Mouse (Mus musculus): ENCODE data around the gene Wfikkn2. TPM values are rescaled to one million over a fixed set of nuclear protein-coding genes. Genes with fewer than 3 reads are reported as not detected.
A peak's percentile ranks its signal among the peaks of the same experiment; 100 is the strongest.

Gene Wfikkn2
- polyA plus RNA-seq, 1 experiment from 2014 or later: 1.2 TPM

DNA sequence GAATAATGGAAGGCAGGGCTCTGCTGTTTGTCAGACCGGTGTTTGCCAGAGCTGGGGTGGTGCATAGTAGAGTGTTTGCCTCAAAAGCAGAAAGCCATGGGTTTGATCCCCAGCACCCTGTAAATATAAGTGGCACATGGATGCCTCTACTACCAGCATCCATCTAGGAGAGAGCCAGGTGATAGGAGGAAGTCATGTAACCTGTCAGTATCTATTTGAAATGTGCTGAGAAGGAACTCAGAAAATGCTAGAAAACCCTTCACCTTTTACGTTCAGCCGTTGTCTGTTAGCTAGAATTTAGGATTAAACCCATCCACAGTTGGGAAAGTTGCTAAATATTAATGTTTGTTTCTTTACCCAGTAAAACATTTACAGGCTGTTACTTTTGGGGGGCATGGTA lies 30.2 kb downstream of the Wfikkn2 start:
- peaks cover 5% of the 10 kb centered on the region; the same call in 1 of the 2 replicates for H3K4me1 ChIP-seq (ENCODE audit: control insufficient read depth, insufficient read depth, low read length)
- H3K9ac ChIP-seq (ENCODE audit: low read depth, low read length): no peak overlapping the region
- H3K4me3 ChIP-seq (ENCODE audit: low read length): no peak overlapping the region
- 91% methylated on average over 3 of the region's 3 CpGs for WGBS
- H3K9me3 ChIP-seq (ENCODE audit: control insufficient read depth, low read length): no peaks in the 10 kb centered on the region
- no peak overlapping the region for H3K4me2 ChIP-seq (replicated peaks; ENCODE audit: low read depth, low read length)
- no peaks in the 10 kb centered on the region for H3K27me3 ChIP-seq (ENCODE audit: control insufficient read depth, insufficient read depth, low read length)
- H3K27ac ChIP-seq (ENCODE audit: low read depth, low read length): no peak overlapping the region
- no peak for ATAC-seq (ENCODE audit: low FRiP score, low TSS enrichment)
- peaks cover 13% of the 10 kb centered on the region for H3K36me3 ChIP-seq (ENCODE audit: control insufficient read depth, insufficient read depth, low read length)

DNA sequence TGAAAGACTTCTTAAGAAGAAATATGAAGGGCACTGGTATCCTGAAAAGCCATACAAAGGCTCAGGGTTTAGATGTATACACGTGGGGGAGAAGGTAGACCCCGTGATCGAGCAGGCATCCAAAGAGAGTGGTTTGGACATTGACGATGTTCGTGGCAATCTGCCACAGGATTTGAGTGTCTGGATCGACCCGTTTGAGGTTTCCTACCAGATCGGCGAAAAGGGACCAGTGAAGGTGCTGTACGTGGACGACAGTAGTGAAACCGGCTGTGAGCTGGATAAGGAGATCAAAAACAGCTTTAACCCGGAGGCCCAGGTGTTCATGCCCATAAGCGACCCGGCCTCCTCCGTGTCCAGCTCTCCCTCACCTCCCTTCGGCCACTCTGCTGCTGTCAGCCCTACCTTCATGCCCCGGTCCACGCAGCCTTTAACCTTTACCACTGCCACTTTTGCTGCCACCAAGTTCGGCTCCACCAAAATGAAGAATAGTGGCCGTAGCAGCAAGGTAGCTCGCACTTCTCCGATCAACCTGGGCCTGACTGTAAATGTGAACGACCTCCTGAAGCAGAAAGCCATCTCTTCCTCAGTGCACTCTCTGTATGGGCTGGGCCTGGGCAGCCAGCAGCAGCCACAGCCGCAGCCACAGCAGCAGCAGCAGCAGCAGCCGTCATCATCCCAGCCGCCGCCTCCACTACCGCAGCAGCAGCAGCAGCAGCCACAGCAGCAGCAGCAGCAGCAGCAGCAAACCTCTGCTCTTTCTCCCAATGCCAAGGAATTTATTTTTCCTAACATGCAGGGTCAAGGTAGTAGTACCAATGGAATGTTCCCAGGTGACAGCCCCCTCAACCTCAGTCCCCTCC lies 31.8 kb downstream of the Wfikkn2 start:
- H3K4me2 ChIP-seq (replicated peaks; ENCODE audit: low read depth, low read length): peak overlapping the region; percentile 45; the same call in 1 of the 2 replicates

DNA sequence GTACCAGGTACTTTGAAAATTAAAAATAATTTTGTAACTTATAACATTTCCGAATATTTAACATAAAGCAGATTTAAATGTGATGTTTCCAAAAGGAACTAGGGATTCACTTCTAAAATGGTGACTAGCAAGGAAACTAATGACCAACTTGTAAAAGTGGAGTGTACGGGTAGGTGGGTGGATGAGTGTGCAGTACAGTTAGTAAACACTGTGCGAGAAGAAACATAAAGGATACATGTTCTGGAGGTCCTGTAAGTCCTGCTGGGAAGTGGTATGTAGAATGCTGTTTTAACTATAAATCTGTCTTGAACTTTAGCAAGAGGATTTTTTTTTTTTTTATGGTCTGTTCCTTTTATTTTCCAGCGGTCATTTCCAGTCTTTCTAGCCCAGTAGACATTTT lies 32.8 kb downstream of the Wfikkn2 start:
- no peaks in the 10 kb centered on the region for H3K27me3 ChIP-seq (ENCODE audit: control insufficient read depth, insufficient read depth, low read length)
- 30% methylated on average over 4 of the region's 4 CpGs for WGBS
- peaks cover 13% of the 10 kb centered on the region for H3K36me3 ChIP-seq (ENCODE audit: control insufficient read depth, insufficient read depth, low read length)
- H3K27ac ChIP-seq (ENCODE audit: low read depth, low read length): no peak overlapping the region
- peak overlapping the region; percentile 9; the same call in 1 of the 2 replicates for H3K9ac ChIP-seq (ENCODE audit: low read depth, low read length)
- peaks cover 5% of the 10 kb centered on the region; the same call in 1 of the 2 replicates for H3K4me1 ChIP-seq (ENCODE audit: control insufficient read depth, insufficient read depth, low read length)
- ATAC-seq (ENCODE audit: low FRiP score, low TSS enrichment): no peak
- peak overlapping the region; percentile 45 for H3K4me2 ChIP-seq (replicated peaks; ENCODE audit: low read depth, low read length)
- peak overlapping the region; percentile 94 for H3K4me3 ChIP-seq (ENCODE audit: low read length)
- no peaks in the 10 kb centered on the region for H3K9me3 ChIP-seq (ENCODE audit: control insufficient read depth, low read length)

More for the DNA sequence above, 31.8 kb downstream of the Wfikkn2 start:
- Histone ChIP-seq H3K27ac (ENCODE audit: low read depth, low read length) (0 out of 2 replicates have a peak overlapping the region, but pooled peaks have one; percentile 24), H3K4me3 (ENCODE audit: low read length) (peak overlapping the region; percentile 94; the same call in 1 of the 2 replicates), H3K36me3 (ENCODE audit: control insufficient read depth, insufficient read depth, low read length) (peaks cover 13% of the 10 kb centered on the region), H3K27me3 (ENCODE audit: control insufficient read depth, insufficient read depth, low read length) (no peaks in the 10 kb centered on the region), H3K4me1 (ENCODE audit: control insufficient read depth, insufficient read depth, low read length) (peaks cover 5% of the 10 kb centered on the region; the same call in 1 of the 2 replicates), H3K9me3 (ENCODE audit: control insufficient read depth, low read length) (no peaks in the 10 kb centered on the region), H3K9ac (ENCODE audit: low read depth, low read length) (peak overlapping the region; percentile 28; the same call in 1 of the 2 replicates)
- no peak for ATAC-seq (ENCODE audit: low FRiP score, low TSS enrichment)
- WGBS: 74% methylated on average over 29 of the region's 29 CpGs

DNA sequence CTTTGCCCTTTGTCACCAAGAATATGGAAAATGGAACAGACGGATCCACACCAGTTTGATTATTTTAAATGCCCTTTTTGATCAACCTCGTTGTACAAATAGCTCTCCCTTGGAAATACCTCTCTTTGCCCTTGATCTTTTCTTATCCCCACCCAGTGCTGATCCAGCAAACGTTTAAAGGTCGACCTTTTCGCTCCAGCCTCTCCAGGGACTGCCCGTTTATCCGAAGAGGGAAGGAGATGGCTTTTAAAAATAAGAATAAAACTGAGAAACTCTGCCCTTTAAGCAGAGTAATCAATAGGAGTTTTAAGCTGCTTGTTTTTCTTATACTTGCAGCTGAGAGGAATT lies 33.3 kb downstream of the Wfikkn2 start:
- ATAC-seq (ENCODE audit: low FRiP score, low TSS enrichment): no peak

DNA sequence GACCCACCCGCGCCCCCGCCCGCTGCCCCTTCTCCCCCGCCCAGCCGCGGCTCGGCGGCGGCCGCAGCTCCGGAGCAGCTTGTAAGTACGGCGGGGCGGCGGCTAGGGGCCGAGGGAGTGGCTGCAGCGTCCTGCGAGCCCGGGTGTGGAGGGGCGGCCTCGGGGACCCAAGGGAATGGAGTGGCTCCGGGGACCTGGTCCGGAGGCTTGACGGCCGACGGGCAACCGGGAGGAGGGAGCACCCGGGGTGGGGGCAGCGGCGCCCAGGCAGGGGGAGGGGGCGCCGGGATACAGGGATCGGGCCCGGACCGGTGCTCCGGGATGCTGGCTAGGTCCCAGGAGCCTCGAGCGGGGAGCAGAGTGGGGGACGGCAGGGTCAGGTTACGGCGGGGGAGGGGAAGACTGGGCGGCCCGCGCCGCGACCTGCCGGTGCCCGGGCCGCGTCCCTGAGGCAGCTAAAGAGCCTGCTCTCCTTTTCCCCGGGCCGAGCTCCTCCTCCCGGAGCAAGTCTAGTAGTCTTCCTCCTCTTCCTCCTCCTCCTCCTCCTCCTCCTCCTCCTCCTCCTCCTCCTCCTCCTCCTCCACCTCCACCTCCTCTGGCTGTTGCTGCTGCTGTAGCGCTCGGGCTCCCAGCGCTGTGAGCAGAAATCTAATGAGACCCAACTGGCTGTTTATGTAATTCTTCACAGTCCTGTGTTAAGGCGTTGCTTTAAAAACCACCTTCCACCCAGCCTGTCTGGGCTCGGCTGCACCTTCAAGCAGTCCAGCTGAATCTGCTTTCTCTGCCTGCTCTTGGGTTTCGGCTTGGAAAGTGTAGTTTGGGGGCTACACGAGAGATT lies 33.9 kb downstream of the Wfikkn2 start:
- no peaks in the 10 kb centered on the region for H3K9me3 ChIP-seq (ENCODE audit: control insufficient read depth, low read length)
- H3K4me2 ChIP-seq (replicated peaks; ENCODE audit: low read depth, low read length): peak overlapping the region; percentile 45
- peak overlapping the region; percentile 94 for H3K4me3 ChIP-seq (ENCODE audit: low read length)
- H3K27me3 ChIP-seq (ENCODE audit: control insufficient read depth, insufficient read depth, low read length): no peaks in the 10 kb centered on the region
- peak overlapping the region; percentile 98 for H3K27ac ChIP-seq (ENCODE audit: low read depth, low read length)
- peak overlapping the region; percentile 94 for H3K9ac ChIP-seq (ENCODE audit: low read depth, low read length)
- peaks cover 13% of the 10 kb centered on the region for H3K36me3 ChIP-seq (ENCODE audit: control insufficient read depth, insufficient read depth, low read length)
- ATAC-seq (ENCODE audit: low FRiP score, low TSS enrichment): peak; percentile 37
- peaks cover 5% of the 10 kb centered on the region; the same call in 1 of the 2 replicates for H3K4me1 ChIP-seq (ENCODE audit: control insufficient read depth, insufficient read depth, low read length)
- WGBS: under 1% methylated on average over 42 of the region's 61 CpGs

More for the DNA sequence above, 33.3 kb downstream of the Wfikkn2 start:
- H3K27me3 ChIP-seq (ENCODE audit: control insufficient read depth, insufficient read depth, low read length): no peaks in the 10 kb centered on the region
- no peaks in the 10 kb centered on the region for H3K9me3 ChIP-seq (ENCODE audit: control insufficient read depth, low read length)
- peaks cover 5% of the 10 kb centered on the region; the same call in 1 of the 2 replicates for H3K4me1 ChIP-seq (ENCODE audit: control insufficient read depth, insufficient read depth, low read length)
- peak overlapping the region; percentile 94 for H3K9ac ChIP-seq (ENCODE audit: low read depth, low read length)
- peak overlapping the region; percentile 94 for H3K4me3 ChIP-seq (ENCODE audit: low read length)
- peaks cover 13% of the 10 kb centered on the region for H3K36me3 ChIP-seq (ENCODE audit: control insufficient read depth, insufficient read depth, low read length)
- peak overlapping the region; percentile 98; the same call in 1 of the 2 replicates for H3K27ac ChIP-seq (ENCODE audit: low read depth, low read length)
- H3K4me2 ChIP-seq (replicated peaks; ENCODE audit: low read depth, low read length): peak overlapping the region; percentile 45
- 2% methylated on average over 7 of the region's 7 CpGs for WGBS

DNA sequence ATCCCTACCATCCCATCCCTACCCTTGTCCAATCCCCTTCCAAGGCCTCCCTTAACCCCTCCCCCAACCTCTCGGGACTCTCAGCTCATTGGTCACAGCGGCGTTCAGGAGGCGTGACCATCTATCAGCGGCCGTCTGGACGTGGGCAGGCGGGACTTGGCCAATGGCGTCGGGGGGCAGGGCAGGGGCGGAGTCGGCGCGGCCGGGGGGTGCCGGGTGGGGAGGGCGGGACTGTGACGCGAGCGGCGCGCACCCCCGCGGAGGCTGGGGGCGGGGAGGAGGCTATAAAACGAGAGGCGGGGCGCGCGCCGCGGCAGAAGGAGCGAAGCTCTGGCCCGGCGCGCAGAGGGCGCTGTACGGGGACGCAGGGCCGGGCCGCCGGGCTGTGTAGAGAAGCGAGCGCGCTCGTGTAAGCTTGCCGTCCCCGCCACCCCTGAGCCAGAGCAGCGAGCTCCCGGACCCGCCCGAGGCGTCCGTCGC lies 34.6 kb downstream of the Wfikkn2 start, which contains the start of gene Tob1:
Gene Tob1, plus strand, starts transcription at position 331 of the 480 bp plus-strand sequence.
- H3K4me3 ChIP-seq (ENCODE audit: low read length): peak within 1 kb of the TSS; percentile 94
- peak within 1 kb of the TSS; percentile 93 for H3K4me2 ChIP-seq (replicated peaks; ENCODE audit: low read depth, low read length)
- peaks cover 5% of the 10 kb centered on the region; the same call in 1 of the 2 replicates for H3K4me1 ChIP-seq (ENCODE audit: control insufficient read depth, insufficient read depth, low read length)
- peak; percentile 97 for ATAC-seq (ENCODE audit: low FRiP score, low TSS enrichment)
- WGBS: under 1% methylated on average over 43 of the region's 55 CpGs
- H3K27ac ChIP-seq (ENCODE audit: low read depth, low read length): peak within 1 kb of the TSS; percentile 98
- no peaks in the 10 kb centered on the region for H3K9me3 ChIP-seq (ENCODE audit: control insufficient read depth, low read length)
- no peaks in the 10 kb centered on the region for H3K27me3 ChIP-seq (ENCODE audit: control insufficient read depth, insufficient read depth, low read length)
- peak within 1 kb of the TSS; percentile 94 for H3K9ac ChIP-seq (ENCODE audit: low read depth, low read length)
- peaks cover 13% of the 10 kb centered on the region for H3K36me3 ChIP-seq (ENCODE audit: control insufficient read depth, insufficient read depth, low read length)

DNA sequence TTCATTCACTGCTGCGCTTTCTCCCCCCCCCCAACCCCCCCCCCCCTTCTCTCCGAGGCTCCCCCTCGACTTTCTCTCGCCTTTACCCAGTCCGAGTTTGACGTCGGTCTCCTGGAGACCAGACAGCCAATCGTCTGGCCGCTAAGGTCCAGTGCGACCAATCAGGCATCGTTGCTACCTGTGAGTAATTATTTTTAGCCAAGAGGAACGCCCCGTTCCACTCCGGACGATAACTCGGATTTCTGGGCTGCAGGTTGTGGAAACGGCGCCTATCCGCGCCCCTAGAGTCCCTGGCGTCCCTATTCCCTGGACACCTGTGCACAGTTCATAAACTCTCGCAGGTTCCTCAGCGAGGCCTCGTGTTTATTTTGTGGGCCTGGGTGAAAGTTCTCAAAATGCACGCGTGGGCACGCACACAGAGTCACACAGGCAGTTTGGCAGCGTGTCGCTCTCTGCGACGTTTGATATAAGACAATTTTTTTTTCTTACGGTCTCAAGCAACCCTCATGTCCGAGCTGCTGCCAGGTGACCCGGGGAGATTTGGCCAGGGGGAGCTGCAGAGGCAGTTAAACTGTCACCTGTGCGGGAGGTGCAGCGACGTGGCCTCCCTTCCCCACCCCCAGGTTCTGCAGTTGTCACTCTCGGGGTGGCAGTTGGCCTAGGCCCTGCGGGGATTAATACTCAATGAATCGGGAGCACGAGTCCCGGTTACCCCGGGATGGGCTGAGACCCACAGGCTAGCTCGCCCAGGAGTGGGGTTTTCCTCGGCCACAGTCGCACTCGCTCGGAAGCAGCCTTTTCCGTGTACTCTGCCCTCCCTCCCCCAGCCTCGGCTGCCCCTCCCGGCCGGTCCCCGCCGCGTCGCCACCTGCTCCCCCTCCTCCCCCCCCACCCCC lies 35.4 kb downstream of the Wfikkn2 start:
- peak overlapping the region; percentile 98 for H3K27ac ChIP-seq (ENCODE audit: low read depth, low read length)
- WGBS: under 1% methylated on average over 47 of the region's 56 CpGs
- ATAC-seq (ENCODE audit: low FRiP score, low TSS enrichment): peak; percentile 84
- peaks cover 5% of the 10 kb centered on the region; the same call in 1 of the 2 replicates for H3K4me1 ChIP-seq (ENCODE audit: control insufficient read depth, insufficient read depth, low read length)
- H3K4me2 ChIP-seq (replicated peaks; ENCODE audit: low read depth, low read length): peak overlapping the region; percentile 93
- H3K9ac ChIP-seq (ENCODE audit: low read depth, low read length): peak overlapping the region; percentile 70
- H3K36me3 ChIP-seq (ENCODE audit: control insufficient read depth, insufficient read depth, low read length): peaks cover 13% of the 10 kb centered on the region
- peak overlapping the region; percentile 59 for H3K4me3 ChIP-seq (ENCODE audit: low read length)
- H3K27me3 ChIP-seq (ENCODE audit: control insufficient read depth, insufficient read depth, low read length): no peaks in the 10 kb centered on the region
- H3K9me3 ChIP-seq (ENCODE audit: control insufficient read depth, low read length): no peaks in the 10 kb centered on the region

DNA sequence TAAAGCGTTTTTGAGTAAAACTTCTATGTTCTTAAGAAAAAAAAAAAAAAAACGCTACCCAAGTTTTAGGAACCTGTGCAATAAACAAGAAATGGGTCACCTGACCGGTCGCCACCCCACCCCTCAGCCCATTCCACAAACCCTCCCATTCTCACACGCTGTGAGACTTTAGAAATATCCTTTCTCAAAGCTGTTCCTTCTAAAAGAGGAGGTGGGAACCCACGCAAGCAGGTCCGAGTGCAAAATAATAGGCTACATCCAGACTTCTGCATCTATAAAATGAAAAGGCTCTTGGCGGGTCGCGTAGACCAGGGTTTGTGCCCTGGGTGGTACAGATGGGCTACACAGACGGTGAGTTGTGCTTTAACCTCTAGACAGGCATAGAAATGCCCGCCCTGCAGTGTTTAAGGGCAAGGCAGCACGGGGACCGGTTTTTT lies 36.1 kb downstream of the Wfikkn2 start:
- peak overlapping the region; percentile 70 for H3K9ac ChIP-seq (ENCODE audit: low read depth, low read length)
- H3K27me3 ChIP-seq (ENCODE audit: control insufficient read depth, insufficient read depth, low read length): no peaks in the 10 kb centered on the region
- no peak for ATAC-seq (ENCODE audit: low FRiP score, low TSS enrichment)
- H3K4me2 ChIP-seq (replicated peaks; ENCODE audit: low read depth, low read length): peak overlapping the region; percentile 93
- H3K9me3 ChIP-seq (ENCODE audit: control insufficient read depth, low read length): no peaks in the 10 kb centered on the region
- peaks cover 5% of the 10 kb centered on the region; the same call in 1 of the 2 replicates for H3K4me1 ChIP-seq (ENCODE audit: control insufficient read depth, insufficient read depth, low read length)
- H3K36me3 ChIP-seq (ENCODE audit: control insufficient read depth, insufficient read depth, low read length): peaks cover 13% of the 10 kb centered on the region
- H3K4me3 ChIP-seq (ENCODE audit: low read length): peak overlapping the region; percentile 59
- peak overlapping the region; percentile 96 for H3K27ac ChIP-seq (ENCODE audit: low read depth, low read length)
- WGBS: under 1% methylated on average over 14 of the region's 14 CpGs

Data from kidney, embryonic 14.5 days (tissue).